Mouse (Mus musculus): ENCODE results near the gene Dlgap4.
"Not testable (repeated sequence)": the region's sequence is repeated elsewhere in the genome, so short reads cannot be mapped to it uniquely, and the experiment has no call there.

Gene Dlgap4

GRCm38 (mm10) chr2:156788836-156789235 lies 175.3 kb downstream of the Dlgap4 start:
- no peak for DNase-seq (ENCODE audit: extremely low read depth, low read depth, low spot score)

- no peak for DNase-seq (ENCODE audit: extremely low read depth, low read depth, low spot score)
Observed at GRCm38 (mm10) chr2:156798516-156798915, 185.0 kb downstream of the Dlgap4 start.

DNA sequence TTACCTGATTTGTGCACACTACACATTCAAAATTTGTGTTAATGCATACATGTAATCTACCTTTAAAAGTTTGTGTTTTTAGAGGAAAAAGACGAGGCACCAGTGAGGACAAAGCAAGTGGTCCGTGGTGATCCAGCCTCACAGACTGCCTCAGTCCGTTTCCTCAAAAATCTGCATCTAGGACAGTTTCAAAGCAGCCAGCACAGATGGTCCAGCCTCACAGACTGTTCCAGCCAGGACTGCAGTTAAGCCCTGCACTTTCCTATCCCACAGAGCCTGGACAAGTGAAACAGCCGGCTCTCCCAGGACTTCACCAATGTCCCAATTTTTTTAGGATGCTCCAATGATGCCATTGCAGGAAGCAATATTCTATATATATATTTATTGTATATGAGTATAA lies 187.5 kb downstream of the Dlgap4 start:
- DNase-seq (ENCODE audit: extremely low read depth, low read depth, low spot score): no peak

- not testable (repeated sequence) for DNase-seq (ENCODE audit: extremely low read depth, low read depth, low spot score)
Observed at GRCm38 (mm10) chr2:156802116-156802515, 188.6 kb downstream of the Dlgap4 start.

GRCm38 (mm10) chr2:156803698-156804372 lies 190.3 kb downstream of the Dlgap4 start:
- DNase-seq (ENCODE audit: extremely low read depth, low read depth, low spot score): no peak

GRCm38 (mm10) chr2:156804589-156804988 lies 191.1 kb downstream of the Dlgap4 start:
- DNase-seq (ENCODE audit: extremely low read depth, low read depth, low spot score): no peak

DNA sequence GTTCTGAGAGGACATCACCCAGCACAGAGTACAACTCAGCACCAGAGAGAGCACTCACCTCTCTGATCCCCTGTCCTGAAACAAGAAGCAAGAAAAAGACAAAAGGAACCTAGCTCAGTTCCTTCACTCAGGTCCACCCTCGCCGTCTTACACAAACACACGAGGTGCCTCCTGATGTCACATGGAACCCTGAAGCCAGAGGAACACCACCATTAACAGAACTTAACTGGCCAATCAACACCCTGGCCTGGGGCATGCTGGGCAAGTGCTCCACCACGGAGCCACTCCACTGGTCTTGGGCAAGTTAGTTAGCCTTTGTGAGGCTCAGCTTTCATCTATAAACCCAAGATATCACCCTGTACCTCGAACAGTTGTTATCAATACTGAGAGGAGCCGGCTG lies 193.4 kb downstream of the Dlgap4 start:
- DNase-seq (ENCODE audit: extremely low read depth, low read depth, low spot score): no peak

GRCm38 (mm10) chr2:156809579-156809978 lies 196.1 kb downstream of the Dlgap4 start:
- DNase-seq (ENCODE audit: extremely low read depth, low read depth, low spot score): no peak

GRCm38 (mm10) chr2:156810716-156811115 lies 197.2 kb downstream of the Dlgap4 start:
- DNase-seq (ENCODE audit: extremely low read depth, low read depth, low spot score): no peak

GRCm38 (mm10) chr2:156811556-156811955 lies 198.1 kb downstream of the Dlgap4 start:
- DNase-seq (ENCODE audit: extremely low read depth, low read depth, low spot score): no peak

All from fat pad, adult 2 months (tissue).